Mouse (Mus musculus): ENCODE results near the gene Grm4. TPM values are rescaled to one million over a fixed set of nuclear protein-coding genes. Genes with fewer than 3 reads are reported as not detected.
"Not testable (repeated sequence)": the region's sequence is repeated elsewhere in the genome, so short reads cannot be mapped to it uniquely, and the experiment has no call there.

Grm4 gene
- polyA plus RNA-seq, 1 experiment = not detected

GRCm38 (mm10) chr17:27392918-27393317 lies 128.3 kb downstream of the Grm4 start:
- no peaks in the 10 kb centered on the region for H3K36me3 ChIP-seq (replicated peaks; ENCODE audit: low read length)
- H3K27me3 ChIP-seq (replicated peaks) = peaks cover 58% of the 10 kb centered on the region
- H3K9me3 ChIP-seq = peaks cover 55% of the 10 kb centered on the region
- H3K4me3 ChIP-seq (replicated peaks) = no peak overlapping the region
- TF ChIP-seq GATA1 (IDR thresholded peaks at IDR 0.05; ENCODE audit: borderline replicate concordance, low read length) = no peak
- no peak for TF ChIP-seq FLI1 (IDR thresholded peaks at IDR 0.05; ENCODE audit: low read length)
- H3K4me1 ChIP-seq = no peaks in the 10 kb centered on the region

GRCm38 (mm10) chr17:27390019-27390418 lies 131.2 kb downstream of the Grm4 start:
- peaks cover 65% of the 10 kb centered on the region for H3K27me3 ChIP-seq (replicated peaks)
- peaks cover 71% of the 10 kb centered on the region for H3K9me3 ChIP-seq
- no peaks in the 10 kb centered on the region for H3K36me3 ChIP-seq (replicated peaks; ENCODE audit: low read length)
- no peaks in the 10 kb centered on the region for H3K4me1 ChIP-seq
- H3K4me3 ChIP-seq (replicated peaks) = no peak overlapping the region
- TF ChIP-seq GATA1 (IDR thresholded peaks at IDR 0.05; ENCODE audit: borderline replicate concordance, low read length) (no peak), FLI1 (IDR thresholded peaks at IDR 0.05; ENCODE audit: low read length) (no peak)

- no peak overlapping the region for H3K4me3 ChIP-seq (replicated peaks)
- TF ChIP-seq GATA1 (IDR thresholded peaks at IDR 0.05; ENCODE audit: borderline replicate concordance, low read length) = no peak
These were observed 131.8 kb downstream of the Grm4 start for GRCm38 (mm10) chr17:27389221-27390000.

GRCm38 (mm10) chr17:27386438-27386837 lies 134.8 kb downstream of the Grm4 start:
- Histone ChIP-seq H3K27me3 (replicated peaks) (peaks cover 75% of the 10 kb centered on the region), H3K4me1 (no peaks in the 10 kb centered on the region; the same call in 1 of the 2 replicates), H3K4me3 (replicated peaks) (no peak overlapping the region), H3K9me3 (peaks cover 71% of the 10 kb centered on the region), H3K36me3 (replicated peaks; ENCODE audit: low read length) (no peaks in the 10 kb centered on the region)
- no peak for TF ChIP-seq GATA1 (IDR thresholded peaks at IDR 0.05; ENCODE audit: borderline replicate concordance, low read length)
- TF ChIP-seq FLI1 (IDR thresholded peaks at IDR 0.05; ENCODE audit: low read length) = no peak

More at GRCm38 (mm10) chr17:27389221-27390000, 131.8 kb downstream of the Grm4 start:
- Histone ChIP-seq H3K36me3 (replicated peaks; ENCODE audit: low read length) (no peaks in the 10 kb centered on the region), H3K9me3 (peaks cover 75% of the 10 kb centered on the region), H3K4me1 (no peaks in the 10 kb centered on the region; the same call in 1 of the 2 replicates), H3K27me3 (replicated peaks) (peaks cover 68% of the 10 kb centered on the region)

- Histone ChIP-seq H3K9me3 (peaks cover 68% of the 10 kb centered on the region), H3K27me3 (replicated peaks) (peaks cover 70% of the 10 kb centered on the region), H3K4me1 (no peaks in the 10 kb centered on the region; the same call in 1 of the 2 replicates), H3K4me3 (replicated peaks) (no peak overlapping the region), H3K36me3 (replicated peaks; ENCODE audit: low read length) (no peaks in the 10 kb centered on the region)
- no peak for TF ChIP-seq FLI1 (IDR thresholded peaks at IDR 0.05; ENCODE audit: low read length)
- TF ChIP-seq GATA1 (IDR thresholded peaks at IDR 0.05; ENCODE audit: borderline replicate concordance, low read length) = no peak
These were observed 135.5 kb downstream of the Grm4 start for GRCm38 (mm10) chr17:27385513-27386261.

GRCm38 (mm10) chr17:27382916-27383315 lies 138.3 kb downstream of the Grm4 start:
- Histone ChIP-seq H3K36me3 (replicated peaks; ENCODE audit: low read length) (no peaks in the 10 kb centered on the region), H3K27me3 (replicated peaks) (peaks cover 78% of the 10 kb centered on the region), H3K4me1 (no peaks in the 10 kb centered on the region; the same call in 1 of the 2 replicates), H3K4me3 (replicated peaks) (no peak overlapping the region), H3K9me3 (peaks cover 54% of the 10 kb centered on the region)
- no peak for TF ChIP-seq GATA1 (IDR thresholded peaks at IDR 0.05; ENCODE audit: borderline replicate concordance, low read length)
- no peak for TF ChIP-seq FLI1 (IDR thresholded peaks at IDR 0.05; ENCODE audit: low read length)

- peaks cover 80% of the 10 kb centered on the region for H3K27me3 ChIP-seq (replicated peaks)
- not testable (repeated sequence) for H3K4me1 ChIP-seq; H3K36me3 ChIP-seq (replicated peaks; ENCODE audit: low read length); H3K4me3 ChIP-seq (replicated peaks)
- peaks cover 56% of the 10 kb centered on the region for H3K9me3 ChIP-seq
These were observed 140.2 kb downstream of the Grm4 start for GRCm38 (mm10) chr17:27380911-27381459.

- no peak for TF ChIP-seq GATA1 (IDR thresholded peaks at IDR 0.05; ENCODE audit: borderline replicate concordance, low read length)
- TF ChIP-seq FLI1 (IDR thresholded peaks at IDR 0.05; ENCODE audit: low read length) = no peak
- Histone ChIP-seq H3K27me3 (replicated peaks) (peaks cover 71% of the 10 kb centered on the region), H3K36me3 (replicated peaks; ENCODE audit: low read length) (no peaks in the 10 kb centered on the region), H3K9me3 (peaks cover 42% of the 10 kb centered on the region), H3K4me3 (replicated peaks) (no peak overlapping the region), H3K4me1 (peaks cover 19% of the 10 kb centered on the region)
These were observed 142.2 kb downstream of the Grm4 start for GRCm38 (mm10) chr17:27378977-27379376.

- no peak for TF ChIP-seq GATA1 (IDR thresholded peaks at IDR 0.05; ENCODE audit: borderline replicate concordance, low read length)
- peaks cover 71% of the 10 kb centered on the region for H3K27me3 ChIP-seq (replicated peaks)
- peaks cover 19% of the 10 kb centered on the region for H3K4me1 ChIP-seq
These were observed 144.1 kb downstream of the Grm4 start for GRCm38 (mm10) chr17:27377151-27377550.

GRCm38 (mm10) chr17:27375551-27375950 lies 145.7 kb downstream of the Grm4 start:
- Histone ChIP-seq H3K4me1 (peaks cover 19% of the 10 kb centered on the region), H3K27me3 (replicated peaks) (peaks cover 73% of the 10 kb centered on the region), H3K4me3 (replicated peaks) (peak overlapping the region; percentile 76), H3K9me3 (peaks cover 50% of the 10 kb centered on the region), H3K36me3 (replicated peaks; ENCODE audit: low read length) (no peaks in the 10 kb centered on the region)
- TF ChIP-seq GATA1 (IDR thresholded peaks at IDR 0.05; ENCODE audit: borderline replicate concordance, low read length) = no peak
- TF ChIP-seq FLI1 (IDR thresholded peaks at IDR 0.05; ENCODE audit: low read length) = no peak

More at GRCm38 (mm10) chr17:27377151-27377550, 144.1 kb downstream of the Grm4 start:
- H3K4me3 ChIP-seq (replicated peaks) = no peak overlapping the region
- no peaks in the 10 kb centered on the region for H3K36me3 ChIP-seq (replicated peaks; ENCODE audit: low read length)
- H3K9me3 ChIP-seq = peaks cover 34% of the 10 kb centered on the region

Other genes starting within 250 kb of the Grm4 start
- 3,567 and 8,363 TPM in 2 replicates for gene Hmga1, start 35.1 kb upstream of the Grm4 start, polyA plus RNA-seq (2012; ENCODE audit: insufficient read depth, low replicate concordance)
- 81.1 and 284 TPM in 2 replicates for gene AI413582, start 44.4 kb upstream of the Grm4 start, polyA plus RNA-seq (2012; ENCODE audit: insufficient read depth, low replicate concordance)
- 157 and 272 TPM in 2 replicates for gene Nudt3, start 102.1 kb upstream of the Grm4 start, polyA plus RNA-seq (2012; ENCODE audit: insufficient read depth, low replicate concordance)
- gene RPS10-NUDT3, start 113.8 kb upstream of the Grm4 start, polyA plus RNA-seq (2012; ENCODE audit: insufficient read depth, low replicate concordance) = not detected in 2 replicates
- gene Rps10, start 115.3 kb upstream of the Grm4 start, polyA plus RNA-seq (2012; ENCODE audit: insufficient read depth, low replicate concordance) = 1,090 and 3,855 TPM in 2 replicates
- gene Pacsin1, start 134.1 kb upstream of the Grm4 start, polyA plus RNA-seq (2012; ENCODE audit: insufficient read depth, low replicate concordance) = 0.36 and 1.00 TPM in 2 replicates
- 1.4 and 2.3 TPM in 2 replicates for gene Spdef, start 207.6 kb upstream of the Grm4 start, polyA plus RNA-seq (2012; ENCODE audit: insufficient read depth, low replicate concordance)